Mouse (Mus musculus) stomach, embryonic 16.5 days (tissue): ENCODE results near the gene Nmnat2. TPM values are rescaled to one million over a fixed set of nuclear protein-coding genes. Genes with fewer than 3 reads are reported as not detected.

Source experiments
- ATAC-seq: fragments of 200-750 bp; cut with Nextera tagmentation; 2 replicates; pipeline ENCODE4 v1.8.0; 2017; ENCODE audit warnings: moderate number of reproducible peaks, moderate TSS enrichment; ENCODE audit not compliant: insufficient read depth, low FRiP score
- H3K27ac ChIP-seq: fragments of 300-500 bp; sonication (generic); 2 replicates; pipeline ENCODE4 v1.5.1; 2014; ENCODE audit warnings: low read length
- H3K27me3 ChIP-seq: fragments of 300-500 bp; sonication (generic); 2 replicates; pipeline ENCODE4 v1.6.1; 2014; ENCODE audit warnings: low read length, control low read depth, mixed read lengths; ENCODE audit not compliant: control insufficient read depth, insufficient read depth
- H3K36me3 ChIP-seq: fragments of 300-500 bp; sonication (generic); 2 replicates; pipeline ENCODE4 v1.6.1; 2014; ENCODE audit warnings: low read length; ENCODE audit not compliant: control insufficient read depth, insufficient read depth
- H3K4me1 ChIP-seq: fragments of 300-500 bp; sonication (generic); 2 replicates; pipeline ENCODE4 v1.6.1; 2014; ENCODE audit warnings: low read length, control low read depth, mixed read lengths; ENCODE audit not compliant: control insufficient read depth, insufficient read depth
- H3K4me2 ChIP-seq: fragments of 300-500 bp; sonication (generic); 2 replicates; pipeline ENCODE4 v1.6.1; 2014; ENCODE audit warnings: low read depth, low read length, mixed read lengths
- H3K4me3 ChIP-seq: fragments of 300-500 bp; sonication (generic); replicated peaks from 2 replicates; pipeline ENCODE4 v1.5.1; 2014; ENCODE audit warnings: mild to moderate bottlenecking, low read length
- H3K9ac ChIP-seq: fragments of 300-500 bp; sonication (generic); 2 replicates; pipeline ENCODE4 v1.6.1; 2014; ENCODE audit warnings: low read length
- H3K9me3 ChIP-seq: fragments of 300-500 bp; sonication (generic); replicated peaks from 2 replicates; pipeline ENCODE4 v1.6.1; 2016; ENCODE audit warnings: low read length, control low read depth; ENCODE audit not compliant: control insufficient read depth
- WGBS: fragments of 180-500 bp; shearing (Covaris S2); extraction: QIAGEN DNeasy Blood & Tissue Kit; methylation state at CpG from one replicate; pipeline ENCODE4 v1.1.7; 2014; 5-methylcytosine and 5-hydroxymethylcytosine counted together
- polyA plus RNA-seq: library from polyadenylated mRNA; unstranded; fragments of >200 nt; fragmentation: Nextera tagmentation; extraction: Ambion mirVana; gene quantifications from 2 replicates; pipeline ENCODE4 v1.2.1, GENCODE M21; 2015

Nmnat2 gene
- polyA plus RNA-seq, 1 experiment from 2014 or later, result 2.8 TPM

- no peaks in the 10 kb centered on the region for H3K36me3 ChIP-seq
- H3K9ac ChIP-seq, result no peak overlapping the region
- WGBS, result 67% methylated on average over 10 of the region's 10 CpGs
- no peak overlapping the region for H3K4me2 ChIP-seq
- no peak overlapping the region for H3K4me3 ChIP-seq
- H3K4me1 ChIP-seq, result peaks cover 23% of the 10 kb centered on the region
- no peaks in the 10 kb centered on the region for H3K9me3 ChIP-seq
- H3K27ac ChIP-seq, result peak overlapping the region; percentile 25
- H3K27me3 ChIP-seq, result no peaks in the 10 kb centered on the region
- no peak for ATAC-seq
These were observed 82.9 kb downstream of the Nmnat2 start for GRCm38 (mm10) chr1:153037353-153038345.

DNA sequence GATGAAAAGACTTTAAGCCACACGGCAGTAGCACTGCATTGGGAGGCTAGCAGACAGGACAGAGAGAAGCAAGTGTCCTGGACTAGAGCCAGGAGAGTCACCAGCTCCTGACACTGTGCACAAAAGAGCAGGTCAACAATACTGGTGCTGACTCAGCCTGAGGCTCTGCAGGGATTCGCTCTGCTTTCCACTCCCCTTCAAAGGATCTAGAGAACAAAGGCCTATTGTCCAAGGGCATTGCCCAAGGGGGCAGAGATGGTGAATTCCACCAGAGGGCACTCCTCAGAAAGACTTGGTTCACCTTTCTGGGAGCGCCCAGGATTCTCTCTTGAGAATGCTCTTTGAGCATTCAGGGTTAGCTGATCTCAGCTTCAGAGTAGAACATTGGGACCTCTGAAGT, 85.3 kb downstream of the Nmnat2 start:
- Histone ChIP-seq H3K4me1 (peaks cover 18% of the 10 kb centered on the region), H3K27ac (no peak overlapping the region), H3K36me3 (no peaks in the 10 kb centered on the region), H3K27me3 (no peaks in the 10 kb centered on the region), H3K9me3 (no peaks in the 10 kb centered on the region), H3K4me3 (no peak overlapping the region), H3K9ac (no peak overlapping the region), H3K4me2 (no peak overlapping the region)
- 46% methylated on average over 3 of the region's 3 CpGs for WGBS
- peak; percentile 78; the same call in 1 of the 2 replicates for ATAC-seq

DNA sequence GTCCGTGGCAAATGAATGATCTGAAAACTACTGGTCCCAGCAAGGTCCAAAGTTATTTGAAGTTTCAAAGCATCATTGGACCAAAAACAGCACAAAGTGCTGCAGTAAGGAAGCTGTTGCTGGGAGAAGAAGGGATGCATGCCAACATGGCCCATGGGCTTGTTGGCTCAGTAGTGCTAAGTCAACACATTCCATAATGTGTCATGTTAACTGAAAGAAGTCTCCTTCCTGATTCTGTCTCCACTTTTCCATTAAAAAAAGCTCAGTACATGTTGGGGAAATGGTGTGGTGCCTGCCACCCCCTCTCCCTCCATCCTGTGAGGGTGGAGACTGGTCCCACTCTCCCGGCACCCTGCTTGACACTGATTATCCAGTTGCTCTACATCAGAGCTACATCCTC, 86.3 kb downstream of the Nmnat2 start:
- ATAC-seq, result no peak
- Histone ChIP-seq H3K4me3 (no peak overlapping the region), H3K4me2 (no peak overlapping the region), H3K9ac (no peak overlapping the region), H3K27ac (no peak overlapping the region), H3K4me1 (peaks cover 14% of the 10 kb centered on the region), H3K36me3 (no peaks in the 10 kb centered on the region), H3K9me3 (no peaks in the 10 kb centered on the region), H3K27me3 (no peaks in the 10 kb centered on the region)
- WGBS, result 66% methylated on average over 2 of the region's 2 CpGs

DNA sequence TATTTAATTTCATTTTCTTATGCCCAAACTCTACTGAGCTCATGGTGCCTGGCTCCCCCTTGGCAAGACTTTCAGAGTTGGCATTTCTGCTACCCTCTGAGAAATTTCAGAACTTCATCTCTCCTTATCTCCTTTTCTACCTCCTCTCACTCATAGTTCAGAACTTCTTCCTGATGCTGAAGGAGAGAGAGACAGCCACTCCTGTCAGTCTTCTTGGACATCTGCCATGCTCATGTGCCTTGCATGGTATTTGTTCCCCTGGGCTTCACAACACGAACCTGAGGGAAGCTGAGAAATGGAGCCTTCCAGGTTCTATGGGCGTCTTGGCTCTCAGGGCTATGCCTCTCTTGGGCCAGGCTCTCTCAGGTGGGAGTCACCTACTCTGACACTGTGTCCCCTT, 87.5 kb downstream of the Nmnat2 start:
- no peak for ATAC-seq
- H3K4me2 ChIP-seq, result no peak overlapping the region
- H3K36me3 ChIP-seq, result no peaks in the 10 kb centered on the region
- H3K4me1 ChIP-seq, result peaks cover 13% of the 10 kb centered on the region
- WGBS, result 75% methylated on average over 2 of the region's 2 CpGs
- H3K27me3 ChIP-seq, result no peaks in the 10 kb centered on the region
- H3K9ac ChIP-seq, result no peak overlapping the region
- no peaks in the 10 kb centered on the region for H3K9me3 ChIP-seq
- H3K27ac ChIP-seq, result no peak overlapping the region
- H3K4me3 ChIP-seq, result no peak overlapping the region

DNA sequence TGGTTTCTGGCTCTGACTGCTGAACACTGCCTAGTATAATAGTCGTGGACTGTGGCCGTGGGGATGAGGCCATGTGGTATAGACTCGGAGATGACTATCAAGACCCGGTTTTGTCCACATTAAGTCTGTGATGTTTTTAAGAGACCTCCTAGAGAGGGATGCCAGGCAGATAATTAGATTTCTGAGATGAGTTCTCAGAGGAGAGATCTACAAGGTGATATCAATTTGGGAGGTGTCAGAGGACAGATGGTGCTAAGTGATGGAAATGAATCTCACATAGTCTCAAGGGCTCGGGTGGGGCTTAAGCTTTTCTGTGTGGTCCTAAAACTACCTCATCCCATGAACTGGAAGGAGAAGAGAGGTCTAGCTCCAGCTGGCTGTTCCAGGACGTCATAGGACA, 88.5 kb downstream of the Nmnat2 start:
- Histone ChIP-seq H3K4me3 (no peak overlapping the region), H3K4me2 (no peak overlapping the region), H3K27me3 (no peaks in the 10 kb centered on the region), H3K4me1 (peaks cover 14% of the 10 kb centered on the region; the same call in 1 of the 2 replicates), H3K9ac (no peak overlapping the region), H3K36me3 (no peaks in the 10 kb centered on the region), H3K27ac (no peak overlapping the region), H3K9me3 (no peaks in the 10 kb centered on the region)
- WGBS, result 59% methylated on average over 6 of the region's 6 CpGs
- no peak for ATAC-seq

GRCm38 (mm10) chr1:153045368-153045767, 90.6 kb downstream of the Nmnat2 start:
- no peaks in the 10 kb centered on the region for H3K9me3 ChIP-seq
- H3K27me3 ChIP-seq, result no peaks in the 10 kb centered on the region
- H3K36me3 ChIP-seq, result no peaks in the 10 kb centered on the region
- no peak overlapping the region for H3K4me3 ChIP-seq
- WGBS, result 71% methylated on average over 11 of the region's 11 CpGs
- ATAC-seq, result no peak
- H3K27ac ChIP-seq, result no peak overlapping the region
- H3K4me1 ChIP-seq, result peaks cover 14% of the 10 kb centered on the region; the same call in 1 of the 2 replicates
- H3K9ac ChIP-seq, result no peak overlapping the region
- no peak overlapping the region for H3K4me2 ChIP-seq

- Histone ChIP-seq H3K27me3 (no peaks in the 10 kb centered on the region), H3K36me3 (no peaks in the 10 kb centered on the region), H3K9me3 (no peaks in the 10 kb centered on the region), H3K4me1 (peaks cover 10% of the 10 kb centered on the region; the same call in 1 of the 2 replicates), H3K27ac (peak overlapping the region; percentile 36), H3K4me3 (no peak overlapping the region), H3K9ac (no peak overlapping the region), H3K4me2 (no peak overlapping the region)
- ATAC-seq, result peak; percentile 76
- 34% methylated on average over 14 of the region's 14 CpGs for WGBS
These were observed 93.5 kb downstream of the Nmnat2 start for GRCm38 (mm10) chr1:153048147-153048878.

- H3K4me1 ChIP-seq, result peaks cover 12% of the 10 kb centered on the region; the same call in 1 of the 2 replicates
- 41% methylated on average over 2 of the region's 2 CpGs for WGBS
- no peak overlapping the region for H3K4me2 ChIP-seq
- ATAC-seq, result no peak
- no peaks in the 10 kb centered on the region for H3K27me3 ChIP-seq
- no peaks in the 10 kb centered on the region for H3K36me3 ChIP-seq
- no peak overlapping the region for H3K27ac ChIP-seq
- H3K9me3 ChIP-seq, result no peaks in the 10 kb centered on the region
- H3K9ac ChIP-seq, result no peak overlapping the region
- no peak overlapping the region for H3K4me3 ChIP-seq
These were observed 94.7 kb downstream of the Nmnat2 start for GRCm38 (mm10) chr1:153049451-153049850.

GRCm38 (mm10) chr1:153051474-153051873, 96.7 kb downstream of the Nmnat2 start:
- no peaks in the 10 kb centered on the region for H3K9me3 ChIP-seq
- no peaks in the 10 kb centered on the region for H3K27me3 ChIP-seq
- no peak overlapping the region for H3K4me2 ChIP-seq
- 78% methylated on average over 5 of the region's 5 CpGs for WGBS
- peaks cover 14% of the 10 kb centered on the region; the same call in 1 of the 2 replicates for H3K4me1 ChIP-seq
- no peaks in the 10 kb centered on the region for H3K36me3 ChIP-seq
- H3K4me3 ChIP-seq, result no peak overlapping the region
- H3K9ac ChIP-seq, result no peak overlapping the region
- no peak for ATAC-seq
- no peak overlapping the region for H3K27ac ChIP-seq
